Mouse (Mus musculus) neural tube, embryonic 11.5 days (tissue): ENCODE results near the gene Tmc6. TPM values are rescaled to one million over a fixed set of nuclear protein-coding genes. Genes with fewer than 3 reads are reported as not detected.
A peak's percentile ranks its signal among the peaks of the same experiment; 100 is the strongest.

ENCODE experiments used
- ATAC-seq: fragments of 200-750 bp; cut with Nextera tagmentation; 2 replicates; pipeline ENCODE4 v1.8.0; 2017; ENCODE audit warnings: moderate number of reproducible peaks, mild to moderate bottlenecking, moderate TSS enrichment, moderate library complexity; ENCODE audit not compliant: insufficient read depth, low FRiP score, low TSS enrichment
- DNase-seq: peaks from one replicate; pipeline ENCODE4 v3.0.0-alpha.2; 2015; ENCODE audit warnings: low spot score
- H3K27ac ChIP-seq: fragments of 300-500 bp; sonication (generic); 2 replicates; pipeline ENCODE4 v1.5.1; 2014; ENCODE audit warnings: low read depth, mild to moderate bottlenecking, low read length
- H3K27me3 ChIP-seq: fragments of 300-500 bp; sonication (generic); 2 replicates; pipeline ENCODE4 v1.6.1; 2014; ENCODE audit warnings: mild to moderate bottlenecking, low read length, mixed read lengths; ENCODE audit not compliant: control insufficient read depth, insufficient read depth
- H3K36me3 ChIP-seq: fragments of 300-500 bp; sonication (generic); 2 replicates; pipeline ENCODE4 v1.6.1; 2014; ENCODE audit warnings: mild to moderate bottlenecking, low read length, moderate library complexity, mixed read lengths; ENCODE audit not compliant: control insufficient read depth, insufficient read depth
- H3K4me1 ChIP-seq: fragments of 300-500 bp; sonication (generic); 2 replicates; pipeline ENCODE4 v1.6.1; 2014; ENCODE audit warnings: low read length, mixed read lengths; ENCODE audit not compliant: control insufficient read depth, insufficient read depth
- H3K4me2 ChIP-seq: fragments of 300-500 bp; sonication (generic); 2 replicates; pipeline ENCODE4 v1.6.1; 2014; ENCODE audit warnings: low read depth, mild to moderate bottlenecking, moderate library complexity
- H3K4me3 ChIP-seq: fragments of 300-500 bp; sonication (generic); 2 replicates; pipeline ENCODE4 v1.5.1; 2014; ENCODE audit warnings: low read depth, low read length
- H3K9ac ChIP-seq: fragments of 300-500 bp; sonication (generic); 2 replicates; pipeline ENCODE4 v1.6.1; 2014; ENCODE audit warnings: mild to moderate bottlenecking, low read length
- H3K9me3 ChIP-seq: fragments of 300-500 bp; sonication (generic); 2 replicates; pipeline ENCODE4 v1.6.1; 2016; ENCODE audit warnings: low read length; ENCODE audit not compliant: control insufficient read depth
- WGBS: fragments of 180-500 bp; shearing (Covaris S2); extraction: QIAGEN DNeasy Blood & Tissue Kit; methylation state at CpG from one replicate; pipeline ENCODE4 v1.1.7; 2014; 5-methylcytosine and 5-hydroxymethylcytosine counted together
- polyA plus RNA-seq: library from polyadenylated mRNA; unstranded; fragments of >200 nt; fragmentation: Nextera tagmentation; extraction: Ambion mirVana; gene quantifications from 2 replicates; pipeline ENCODE4 v1.2.1, GENCODE M21; 2014

Gene Tmc6
- polyA plus RNA-seq: 14.1 and 14.3 TPM in 2 replicates

DNA sequence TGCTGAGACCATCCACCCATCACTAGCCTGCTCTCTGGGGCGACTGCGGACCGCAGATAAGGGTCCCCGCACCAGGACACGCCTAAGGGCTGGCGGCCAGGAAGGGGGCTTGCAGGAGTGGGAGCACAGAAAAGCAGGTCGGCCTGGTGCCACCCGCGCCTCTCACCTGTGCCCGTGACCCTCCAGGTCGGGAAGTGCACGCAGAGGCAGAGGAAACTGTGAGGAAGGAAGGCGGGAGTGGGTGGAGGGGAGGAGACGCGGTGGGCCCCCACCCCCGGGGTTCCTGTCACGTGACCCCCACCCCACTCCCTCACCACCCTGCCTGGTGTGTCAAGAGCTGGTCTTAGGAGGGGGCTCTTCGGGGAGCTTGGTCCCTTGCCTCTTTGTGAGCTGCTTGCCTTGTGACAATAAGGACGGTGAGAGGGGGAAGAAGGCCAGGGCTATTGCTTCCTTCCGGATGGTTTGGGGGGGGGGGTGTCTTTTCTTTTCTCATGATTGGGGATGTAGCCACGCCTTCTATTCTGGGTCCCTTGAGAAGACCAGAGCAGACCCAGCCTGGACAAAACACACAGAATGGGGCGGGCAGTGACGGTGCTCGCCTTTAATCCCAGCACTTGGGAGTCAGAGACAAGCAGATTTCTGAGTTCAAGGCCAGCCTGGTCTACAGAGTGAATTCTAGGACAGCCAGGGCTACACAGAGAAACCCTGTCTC, at the start of gene Tmc6, which contains the start of gene Tmc8:
Gene Tmc6, minus strand, starts transcription at position 206 of the 712 bp plus-strand sequence.
Gene Tmc8, plus strand, starts transcription at position 84 of the 712 bp plus-strand sequence.
- H3K27ac ChIP-seq: peak within 1 kb of the TSS; percentile 49; the same call in 1 of the 2 replicates
- ATAC-seq: no peak
- H3K36me3 ChIP-seq: no peaks in the 10 kb centered on the region
- peaks cover 15% of the 10 kb centered on the region for H3K27me3 ChIP-seq
- WGBS: 39% methylated on average over 23 of the region's 24 CpGs
- DNase-seq: no peak
- H3K4me3 ChIP-seq: peak within 1 kb of the TSS; percentile 34
- peaks cover 29% of the 10 kb centered on the region for H3K4me1 ChIP-seq
- H3K9me3 ChIP-seq: no peaks in the 10 kb centered on the region
- H3K9ac ChIP-seq: peak within 1 kb of the TSS; percentile 54
- H3K4me2 ChIP-seq: peak within 1 kb of the TSS; percentile 74

DNA sequence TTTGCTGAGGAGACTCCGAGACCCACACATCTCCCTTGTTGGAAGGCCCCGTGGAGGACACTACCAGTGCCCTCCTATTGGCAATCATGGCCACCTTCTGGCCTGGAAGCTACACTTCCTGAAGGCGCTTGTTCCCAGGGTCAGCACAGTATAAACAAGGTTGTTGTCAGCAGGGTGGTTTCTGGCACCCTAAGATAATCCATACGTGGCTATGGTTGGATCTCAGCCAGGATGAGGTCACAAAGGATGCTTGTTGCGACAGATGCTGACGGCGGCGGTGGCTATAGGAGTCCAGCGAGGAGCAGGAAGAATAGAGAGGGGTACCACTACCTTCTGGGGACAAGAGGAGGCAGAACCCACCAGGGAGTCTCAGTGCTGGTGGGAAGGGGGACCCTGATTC, 48.4 kb upstream of the Tmc6 start:
- no peak for DNase-seq
- H3K27me3 ChIP-seq: no peaks in the 10 kb centered on the region
- no peak overlapping the region for H3K27ac ChIP-seq
- no peak overlapping the region for H3K4me2 ChIP-seq
- 93% methylated on average over 9 of the region's 9 CpGs for WGBS
- no peaks in the 10 kb centered on the region for H3K36me3 ChIP-seq
- H3K4me3 ChIP-seq: no peak overlapping the region
- no peaks in the 10 kb centered on the region for H3K9me3 ChIP-seq
- peak overlapping the region; percentile 7; the same call in 1 of the 2 replicates for H3K9ac ChIP-seq
- peaks cover 14% of the 10 kb centered on the region for H3K4me1 ChIP-seq
- ATAC-seq: no peak

DNA sequence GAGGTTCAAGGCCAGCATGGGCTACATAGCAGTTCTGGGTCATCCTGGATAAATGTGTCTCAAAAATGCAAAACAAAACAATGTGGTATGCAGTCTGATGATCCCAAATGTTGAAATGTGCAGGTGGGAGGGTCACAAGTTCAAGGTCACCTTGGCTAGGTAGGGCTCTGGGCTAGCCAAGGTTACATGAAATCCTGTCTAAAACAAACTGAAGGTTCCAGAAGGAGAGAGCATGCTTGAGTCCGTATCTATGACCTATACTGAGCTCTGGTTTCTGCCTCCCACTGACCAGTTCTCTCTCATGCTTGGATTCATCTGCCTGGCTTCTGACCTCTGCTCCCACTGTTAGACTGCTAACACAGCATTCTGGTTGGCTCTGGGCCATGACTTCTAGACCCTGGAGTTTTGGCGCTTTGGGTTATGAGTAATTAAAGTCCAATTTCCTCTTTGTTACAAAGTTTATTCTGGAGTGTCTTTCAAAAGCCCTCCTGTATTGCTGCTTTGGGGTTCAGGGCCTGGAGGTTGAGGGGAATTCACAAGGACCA, 47.7 kb upstream of the Tmc6 start:
- peaks cover 20% of the 10 kb centered on the region for H3K4me1 ChIP-seq
- no peaks in the 10 kb centered on the region for H3K9me3 ChIP-seq
- H3K27me3 ChIP-seq: no peaks in the 10 kb centered on the region
- ATAC-seq: no peak
- no peak overlapping the region for H3K27ac ChIP-seq
- H3K4me3 ChIP-seq: no peak overlapping the region
- H3K4me2 ChIP-seq: no peak overlapping the region
- no peaks in the 10 kb centered on the region for H3K36me3 ChIP-seq
- no peak overlapping the region for H3K9ac ChIP-seq
- DNase-seq: no peak
- 86% methylated on average over 2 of the region's 2 CpGs for WGBS

DNA sequence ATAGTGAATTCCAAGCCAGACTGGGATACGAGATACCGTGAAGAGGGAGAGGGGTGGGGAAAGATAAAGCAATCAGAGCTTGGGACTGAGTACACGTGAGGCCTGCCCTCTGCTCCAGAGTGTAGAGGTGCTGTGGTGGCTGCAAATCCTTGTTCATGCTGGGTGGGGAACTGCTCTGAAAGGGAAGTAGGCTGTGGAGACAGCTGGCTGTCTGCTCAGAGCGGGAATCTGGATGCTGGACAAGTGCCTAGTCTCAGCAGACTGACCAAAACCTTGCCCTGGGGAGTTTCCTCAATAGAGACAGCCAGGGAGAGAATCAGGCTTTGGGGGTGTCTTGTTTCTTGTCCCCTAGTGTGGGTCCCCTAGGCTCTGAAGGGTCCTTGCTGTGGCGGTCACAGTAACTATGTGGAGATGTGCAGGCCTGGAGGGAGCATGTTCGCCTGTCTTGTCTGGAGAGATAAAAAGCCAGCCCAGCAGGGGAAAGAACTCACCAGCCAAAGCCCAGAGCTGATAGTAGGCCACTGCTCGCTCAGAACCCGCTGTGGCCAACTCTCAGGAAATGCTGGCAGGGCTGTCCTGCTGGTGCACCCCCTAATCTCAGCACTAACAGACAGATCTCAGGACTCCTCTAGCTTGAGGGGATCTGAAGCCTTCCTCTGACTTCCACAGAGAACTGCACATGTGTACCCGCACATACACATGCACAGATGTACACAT, 47.0 kb upstream of the Tmc6 start:
- ATAC-seq: no peak
- H3K9me3 ChIP-seq: no peaks in the 10 kb centered on the region
- peaks cover 25% of the 10 kb centered on the region for H3K4me1 ChIP-seq
- H3K27me3 ChIP-seq: no peaks in the 10 kb centered on the region
- H3K36me3 ChIP-seq: no peaks in the 10 kb centered on the region
- WGBS: 72% methylated on average over 9 of the region's 9 CpGs
- no peak overlapping the region for H3K4me3 ChIP-seq
- no peak overlapping the region for H3K4me2 ChIP-seq
- H3K9ac ChIP-seq: no peak overlapping the region
- no peak overlapping the region for H3K27ac ChIP-seq
- no peak for DNase-seq

DNA sequence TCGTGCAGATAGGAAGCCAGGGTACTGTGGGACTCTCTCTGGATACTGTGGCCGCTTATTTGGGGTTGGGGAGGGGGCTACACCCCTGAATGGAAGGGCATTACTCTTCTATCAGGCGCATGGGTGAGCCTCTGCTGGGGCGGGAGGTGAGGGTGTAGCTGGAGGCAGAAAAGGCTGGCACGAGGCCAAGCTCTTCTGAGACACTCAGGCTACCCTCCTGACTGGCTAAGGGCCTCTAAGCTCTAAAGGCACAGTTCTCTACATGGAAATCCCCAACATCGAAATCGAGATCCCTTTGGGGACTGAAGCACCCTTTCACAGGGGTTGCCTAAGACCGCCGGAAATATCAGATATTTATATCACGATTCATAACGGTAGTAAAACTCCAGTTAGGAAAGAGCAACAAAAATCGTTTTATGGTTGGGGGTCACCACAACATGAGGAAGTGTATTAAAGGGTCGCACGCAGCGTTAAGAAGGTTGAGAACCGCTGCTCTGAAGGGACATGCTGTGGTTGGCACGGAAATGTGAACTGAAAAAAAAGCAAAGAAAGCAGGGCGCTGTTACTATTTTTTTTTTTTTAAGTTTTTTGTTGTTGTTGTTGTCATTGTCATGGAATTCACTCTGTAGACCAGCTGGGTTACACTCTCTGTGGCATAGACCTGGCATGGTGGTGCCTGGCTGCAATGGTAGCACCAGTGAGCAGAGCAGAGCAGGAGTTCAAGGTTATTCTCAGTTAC, 46.3 kb upstream of the Tmc6 start:
- H3K4me3 ChIP-seq: no peak overlapping the region
- no peak overlapping the region for H3K27ac ChIP-seq
- H3K4me1 ChIP-seq: peaks cover 26% of the 10 kb centered on the region
- no peak overlapping the region for H3K4me2 ChIP-seq
- 90% methylated on average over 18 of the region's 18 CpGs for WGBS
- H3K9me3 ChIP-seq: no peaks in the 10 kb centered on the region
- no peaks in the 10 kb centered on the region for H3K36me3 ChIP-seq
- DNase-seq (no peak), ATAC-seq (no peak)
- H3K27me3 ChIP-seq: no peaks in the 10 kb centered on the region
- no peak overlapping the region for H3K9ac ChIP-seq

DNA sequence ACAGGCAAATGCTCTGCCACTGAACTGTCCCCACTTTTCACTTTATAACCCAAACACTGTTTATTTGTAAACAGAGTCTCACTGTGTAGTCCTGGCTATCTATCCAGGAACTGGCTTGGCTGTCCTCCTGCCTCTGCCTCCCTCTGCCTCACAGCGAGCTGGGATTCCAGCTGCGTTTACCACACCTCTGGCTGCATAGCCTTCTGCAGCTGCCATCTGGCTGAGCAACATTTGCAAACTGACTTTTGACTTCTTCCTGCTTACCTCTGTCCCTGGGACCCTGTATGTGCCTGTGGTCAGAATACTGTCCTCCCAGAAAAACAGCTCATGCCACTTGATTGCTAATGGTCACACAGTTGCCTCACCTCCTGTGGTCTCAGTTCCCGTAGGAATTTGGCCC, 45.4 kb upstream of the Tmc6 start:
- Histone ChIP-seq H3K4me3 (no peak overlapping the region), H3K27me3 (no peaks in the 10 kb centered on the region), H3K9me3 (no peaks in the 10 kb centered on the region), H3K36me3 (no peaks in the 10 kb centered on the region), H3K27ac (no peak overlapping the region), H3K4me1 (peaks cover 23% of the 10 kb centered on the region), H3K4me2 (no peak overlapping the region), H3K9ac (no peak overlapping the region)
- ATAC-seq: no peak
- DNase-seq: no peak
- 46% methylated on average over 3 of the region's 3 CpGs for WGBS

DNA sequence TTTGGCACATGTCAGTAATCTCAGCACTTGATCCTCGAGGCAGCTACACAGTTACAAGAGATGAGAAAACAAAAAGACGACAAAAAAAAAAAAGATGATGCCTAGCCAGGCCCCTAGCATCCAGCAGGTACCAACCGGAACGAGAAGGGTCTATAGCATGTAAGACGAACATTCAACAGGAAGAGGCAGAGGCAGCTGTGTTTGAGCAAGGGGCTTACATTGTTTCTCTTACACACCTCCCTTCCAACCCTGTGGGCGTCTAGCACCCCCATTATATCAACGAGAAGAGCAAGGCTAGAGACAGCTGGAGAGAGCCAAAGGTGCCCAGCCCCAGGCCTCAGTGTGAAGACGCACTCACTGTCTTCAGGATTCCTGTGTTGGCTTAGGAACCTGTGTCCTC, 44.9 kb upstream of the Tmc6 start:
- 73% methylated on average over 8 of the region's 8 CpGs for WGBS
- Histone ChIP-seq H3K4me3 (no peak overlapping the region), H3K9ac (no peak overlapping the region), H3K9me3 (no peaks in the 10 kb centered on the region), H3K4me2 (no peak overlapping the region), H3K27me3 (no peaks in the 10 kb centered on the region), H3K36me3 (no peaks in the 10 kb centered on the region), H3K4me1 (peaks cover 19% of the 10 kb centered on the region), H3K27ac (no peak overlapping the region)
- no peak for ATAC-seq
- DNase-seq: no peak

DNA sequence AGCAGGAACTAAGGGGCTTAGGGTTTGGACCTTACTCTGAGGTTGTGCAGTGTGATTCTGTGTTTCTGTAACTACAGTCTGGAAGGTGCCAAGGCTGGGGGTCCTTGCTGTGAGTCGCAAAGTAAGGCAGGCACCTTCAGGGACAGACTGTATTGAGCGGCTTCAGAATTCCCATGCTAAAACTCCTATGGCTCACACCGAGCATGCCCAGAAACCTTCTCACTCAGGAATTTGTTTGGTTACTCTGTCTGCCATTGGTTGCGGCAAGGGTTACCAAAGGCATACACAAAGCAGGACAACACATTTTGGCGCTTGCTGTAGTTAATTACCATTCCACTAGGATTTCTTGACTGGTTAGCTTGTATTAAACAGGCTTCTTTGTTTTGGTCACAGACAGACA, 44.2 kb upstream of the Tmc6 start:
- no peak for DNase-seq
- peak overlapping the region; percentile 83 for H3K4me2 ChIP-seq
- 0 out of 2 replicates have a peak, but pooled peaks have one; percentile 28 for ATAC-seq
- no peaks in the 10 kb centered on the region for H3K36me3 ChIP-seq
- peaks cover 19% of the 10 kb centered on the region for H3K4me1 ChIP-seq
- 17% methylated on average over 5 of the region's 5 CpGs for WGBS
- peak overlapping the region; percentile 65 for H3K4me3 ChIP-seq
- H3K27ac ChIP-seq: 0 out of 2 replicates have a peak overlapping the region, but pooled peaks have one; percentile 46
- H3K9me3 ChIP-seq: no peaks in the 10 kb centered on the region
- peak overlapping the region; percentile 82 for H3K9ac ChIP-seq
- H3K27me3 ChIP-seq: no peaks in the 10 kb centered on the region
